Mouse (Mus musculus) small intestine, adult 2 months (tissue): Measurements from ENCODE around the gene Hoxc4. TPM values are rescaled to one million over a fixed set of nuclear protein-coding genes. Genes with fewer than 3 reads are reported as not detected.

Source experiments
- H3K27ac ChIP-seq: fragments of 200-500 bp; 2 replicates; pipeline ENCODE4 v1.5.1; 2012; ENCODE audit warnings: low read depth, low read length, control low read depth, inconsistent platforms; ENCODE audit not compliant: insufficient read depth
- H3K27me3 ChIP-seq: fragments of 200-500 bp; 2 replicates; pipeline ENCODE4 v1.6.1; 2012; ENCODE audit warnings: mild to moderate bottlenecking, moderate library complexity, low read length, inconsistent platforms; ENCODE audit not compliant: control insufficient read depth, insufficient read depth
- H3K36me3 ChIP-seq: fragments of 200-500 bp; 2 replicates; pipeline ENCODE4 v1.6.1; 2012; ENCODE audit warnings: mild to moderate bottlenecking, low read length, control low read depth, inconsistent platforms; ENCODE audit not compliant: control insufficient read depth, insufficient read depth
- H3K4me1 ChIP-seq: fragments of 200-500 bp; 2 replicates; pipeline ENCODE4 v1.6.1; 2012; ENCODE audit warnings: low read length, inconsistent platforms, mixed read lengths; ENCODE audit not compliant: control insufficient read depth, insufficient read depth, insufficient read length
- H3K4me3 ChIP-seq: fragments of 200-500 bp; 2 replicates; pipeline ENCODE4 v1.5.1; 2012; ENCODE audit warnings: low read depth, mild to moderate bottlenecking, control low read depth, inconsistent platforms, low read length, moderate library complexity
- CTCF ChIP-seq: fragments of 200-500 bp; IDR thresholded peaks from 2 replicates; pipeline ENCODE4 v1.5.1; 2012; ENCODE audit warnings: low read depth, mild to moderate bottlenecking, control low read depth, inconsistent platforms, low read length, moderate library complexity, mixed read lengths; ENCODE audit not compliant: insufficient replicate concordance, insufficient read length; ENCODE audit errors: extremely low read depth
- POLR2A ChIP-seq: fragments of 200-500 bp; IDR thresholded peaks from 2 replicates; pipeline ENCODE4 v1.6.1; 2012; ENCODE audit warnings: low read depth, mild to moderate bottlenecking, control low read depth, inconsistent platforms, low read length, moderate library complexity
- WGBS: fragments of 180-500 bp; shearing (Covaris S2); methylation state at CpG from one replicate; pipeline ENCODE4 v1.1.7; 2018; 5-methylcytosine and 5-hydroxymethylcytosine counted together
- polyA plus RNA-seq: library from polyadenylated mRNA; depleted of rRNA; stranded (reverse); fragments of >200 nt; gene quantifications from 2 replicates; pipeline ENCODE4 v1.2.3, GENCODE M21; 2012; rRNA removed

Gene Hoxc4
- polyA plus RNA-seq: 0.38 and 2.1 TPM in 2 replicates

DNA sequence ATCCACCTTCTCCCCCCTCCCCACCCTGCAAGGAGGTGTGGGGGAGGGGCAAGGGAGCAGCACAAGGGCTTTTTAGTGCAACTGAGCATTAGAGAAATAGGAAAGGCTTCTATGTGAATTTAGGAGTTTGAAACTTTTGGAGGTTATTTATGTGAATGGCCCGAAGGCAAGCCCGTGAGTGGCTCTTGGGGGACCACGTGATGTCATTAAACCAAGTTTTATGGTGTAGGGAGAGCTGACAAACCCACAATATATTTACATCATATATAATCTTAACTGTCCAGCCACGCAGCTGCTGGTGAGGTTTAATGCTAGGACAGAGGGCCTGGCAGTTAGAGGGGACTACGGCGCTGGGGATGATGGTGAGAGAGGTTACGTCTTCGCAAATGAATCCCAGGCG lies at the start of gene Hoxc4:
TSS of gene Hoxc4 (plus strand) at position 299 of the 400 bp plus-strand sequence.
- no peak within 1 kb of the TSS for H3K4me3 ChIP-seq
- no peaks in the 10 kb centered on the region; the same call in 1 of the 2 replicates for H3K4me1 ChIP-seq
- H3K27me3 ChIP-seq: peaks cover 41% of the 10 kb centered on the region
- no peak within 1 kb of the TSS for H3K27ac ChIP-seq
- TF ChIP-seq POLR2A: no peak
- TF ChIP-seq CTCF: no peak
- 40% methylated on average over 9 of the region's 9 CpGs for whole genome bisulfite sequencing
- H3K36me3 ChIP-seq: no peaks in the 10 kb centered on the region

DNA sequence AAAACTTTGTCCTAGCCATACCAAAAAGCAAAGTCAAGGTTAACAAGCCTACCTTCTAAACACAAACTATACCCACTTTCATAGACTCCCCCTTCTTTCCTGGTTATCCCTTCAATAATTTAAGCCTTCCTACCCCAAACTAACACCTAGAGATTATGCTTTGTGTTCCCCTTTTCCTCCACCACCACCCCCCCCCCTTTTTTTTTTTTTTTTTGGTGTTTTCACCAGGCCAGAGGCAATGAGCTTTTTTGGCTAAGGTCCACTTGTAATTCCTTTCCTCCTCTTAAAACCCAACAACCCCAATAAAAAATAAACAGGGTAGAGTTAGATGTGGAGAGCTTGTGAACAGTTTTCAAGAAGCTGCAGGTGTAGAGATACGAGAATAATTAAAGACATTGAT lies 49.4 kb upstream of the Hoxc4 start:
- Histone ChIP-seq H3K36me3 (no peaks in the 10 kb centered on the region), H3K4me3 (no peak overlapping the region), H3K4me1 (no peaks in the 10 kb centered on the region; the same call in 1 of the 2 replicates), H3K27me3 (peaks cover 89% of the 10 kb centered on the region), H3K27ac (no peak overlapping the region)
- 52% methylated on average over 1 of the region's 1 CpGs for WGBS
- TF ChIP-seq POLR2A (no peak), CTCF (no peak)

DNA sequence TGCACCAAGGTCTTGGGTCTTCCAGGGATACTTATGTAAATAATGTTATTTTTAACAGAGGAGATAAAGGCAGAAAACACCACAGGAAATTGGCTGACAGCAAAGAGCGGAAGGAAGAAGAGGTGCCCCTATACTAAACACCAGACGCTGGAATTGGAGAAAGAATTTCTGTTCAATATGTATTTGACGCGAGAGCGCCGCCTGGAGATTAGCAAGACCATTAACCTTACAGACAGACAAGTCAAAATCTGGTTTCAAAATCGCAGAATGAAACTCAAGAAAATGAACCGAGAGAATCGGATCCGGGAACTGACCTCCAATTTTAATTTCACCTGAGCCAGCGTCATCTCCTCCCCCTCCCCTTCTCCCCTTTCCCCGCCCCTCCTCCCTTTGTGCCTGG lies 48.0 kb upstream of the Hoxc4 start:
- no peaks in the 10 kb centered on the region for H3K36me3 ChIP-seq
- H3K4me3 ChIP-seq: no peak overlapping the region
- 2% methylated on average over 12 of the region's 12 CpGs for WGBS
- peaks cover 85% of the 10 kb centered on the region for H3K27me3 ChIP-seq
- no peak overlapping the region for H3K27ac ChIP-seq
- no peaks in the 10 kb centered on the region; the same call in 1 of the 2 replicates for H3K4me1 ChIP-seq
- TF ChIP-seq CTCF (no peak), POLR2A (no peak)

DNA sequence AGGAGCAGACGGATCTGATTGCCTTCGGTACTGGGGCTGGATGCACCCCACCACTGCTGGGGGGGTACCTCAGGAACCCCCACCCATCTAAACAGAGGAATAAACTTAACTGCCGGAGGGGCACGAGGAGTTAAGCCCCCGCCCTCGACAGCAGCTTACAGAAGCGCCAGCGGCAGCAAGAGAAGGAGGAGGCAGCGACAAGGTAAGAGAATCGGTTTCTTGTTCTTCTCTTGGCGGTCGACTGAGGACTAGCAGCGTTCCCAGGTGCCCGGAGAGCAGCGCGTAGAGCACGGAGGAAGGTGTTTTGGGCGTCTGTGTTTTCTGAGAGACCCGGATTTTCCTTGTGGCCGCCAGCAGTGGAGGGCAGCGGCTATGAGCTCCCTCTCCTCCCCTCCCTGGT lies 46.5 kb upstream of the Hoxc4 start:
- Histone ChIP-seq H3K27ac (no peak overlapping the region), H3K27me3 (peaks cover 85% of the 10 kb centered on the region), H3K4me3 (no peak overlapping the region), H3K36me3 (no peaks in the 10 kb centered on the region), H3K4me1 (peaks cover 3% of the 10 kb centered on the region; the same call in 1 of the 2 replicates)
- TF ChIP-seq POLR2A (no peak), CTCF (no peak)
- WGBS: 4% methylated on average over 21 of the region's 21 CpGs

DNA sequence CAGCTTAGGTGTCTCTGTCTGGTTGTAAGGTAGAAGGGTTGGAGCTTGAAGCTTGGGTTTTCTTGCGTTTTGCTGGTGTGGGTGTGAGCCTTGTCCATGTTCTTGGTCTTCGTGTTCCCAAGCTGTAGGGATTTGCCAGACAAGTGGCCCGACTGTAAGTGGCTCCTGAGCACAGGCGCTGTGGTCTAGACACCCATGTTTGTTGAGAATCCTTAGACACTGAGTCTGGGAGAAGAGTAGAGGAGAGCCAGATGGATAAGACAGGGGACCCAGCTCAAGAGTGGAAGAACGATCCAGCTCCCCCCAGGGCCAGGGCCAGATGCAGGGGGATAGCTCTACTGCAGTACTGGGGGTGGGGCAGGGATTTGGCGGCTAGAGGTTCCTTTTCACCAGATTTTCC lies 46.0 kb upstream of the Hoxc4 start:
- WGBS: 11% methylated on average over 6 of the region's 6 CpGs
- Histone ChIP-seq H3K4me3 (no peak overlapping the region), H3K36me3 (no peaks in the 10 kb centered on the region), H3K27ac (no peak overlapping the region), H3K27me3 (peaks cover 85% of the 10 kb centered on the region), H3K4me1 (peaks cover 4% of the 10 kb centered on the region; the same call in 1 of the 2 replicates)
- TF ChIP-seq POLR2A: no peak
- no peak for TF ChIP-seq CTCF

DNA sequence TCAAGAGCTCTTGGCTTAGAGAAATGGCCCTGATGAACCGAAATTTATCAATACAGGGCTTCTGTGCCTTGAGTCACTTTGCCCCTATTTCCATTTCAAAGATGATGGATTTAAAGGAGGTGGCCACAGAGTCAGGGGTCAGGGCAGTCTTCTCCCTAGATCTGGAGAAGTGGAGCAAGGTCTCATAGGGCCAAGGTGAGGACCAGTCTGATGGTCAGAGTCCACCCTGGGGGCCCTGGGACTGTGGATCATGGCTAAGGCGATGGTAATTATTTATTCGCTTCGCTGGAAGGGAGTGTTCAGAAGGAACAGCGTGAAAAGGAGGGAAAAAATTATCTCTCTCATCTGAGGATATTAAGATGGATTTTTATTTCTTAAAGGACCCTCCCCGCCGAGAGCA lies 43.7 kb upstream of the Hoxc4 start:
- WGBS: 8% methylated on average over 7 of the region's 7 CpGs
- TF ChIP-seq POLR2A: no peak
- no peak for TF ChIP-seq CTCF
- Histone ChIP-seq H3K4me3 (no peak overlapping the region), H3K27me3 (peaks cover 90% of the 10 kb centered on the region), H3K4me1 (peaks cover 4% of the 10 kb centered on the region; the same call in 1 of the 2 replicates), H3K27ac (no peak overlapping the region), H3K36me3 (no peaks in the 10 kb centered on the region)

DNA sequence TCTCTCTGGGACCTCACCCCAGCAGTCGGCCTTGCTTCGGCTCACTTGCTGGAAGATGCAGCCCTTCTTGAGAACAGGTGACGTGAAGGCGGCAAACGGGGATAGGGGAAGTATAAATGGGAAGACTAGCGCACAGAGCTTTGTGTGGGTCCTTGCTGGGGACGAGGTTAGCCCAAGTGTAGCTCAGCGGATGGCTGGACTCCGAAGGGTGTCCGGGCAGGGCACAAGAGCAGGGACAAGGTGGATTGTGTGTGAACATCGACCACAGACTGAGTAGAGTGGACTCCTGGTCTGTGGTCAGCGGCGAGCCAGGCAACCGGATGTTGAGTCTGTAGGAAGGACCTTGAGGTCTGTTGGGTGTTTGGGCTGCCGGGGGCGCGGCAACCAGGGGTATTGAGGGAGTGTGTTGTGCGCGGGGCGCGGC lies 43.0 kb upstream of the Hoxc4 start:
- WGBS: 6% methylated on average over 21 of the region's 21 CpGs
- H3K27me3 ChIP-seq: peaks cover 89% of the 10 kb centered on the region
- H3K4me3 ChIP-seq: no peak overlapping the region
- no peaks in the 10 kb centered on the region for H3K36me3 ChIP-seq
- H3K4me1 ChIP-seq: peaks cover 4% of the 10 kb centered on the region; the same call in 1 of the 2 replicates
- TF ChIP-seq POLR2A (no peak), CTCF (no peak)
- no peak overlapping the region for H3K27ac ChIP-seq
